Mouse (Mus musculus): ENCODE data around the gene Sema5b. TPM values are rescaled to one million over a fixed set of nuclear protein-coding genes. Genes with fewer than 3 reads are reported as not detected.

Sema5b gene
- polyA plus RNA-seq, 1 experiment from 2014 or later: 0.18 TPM

DNA sequence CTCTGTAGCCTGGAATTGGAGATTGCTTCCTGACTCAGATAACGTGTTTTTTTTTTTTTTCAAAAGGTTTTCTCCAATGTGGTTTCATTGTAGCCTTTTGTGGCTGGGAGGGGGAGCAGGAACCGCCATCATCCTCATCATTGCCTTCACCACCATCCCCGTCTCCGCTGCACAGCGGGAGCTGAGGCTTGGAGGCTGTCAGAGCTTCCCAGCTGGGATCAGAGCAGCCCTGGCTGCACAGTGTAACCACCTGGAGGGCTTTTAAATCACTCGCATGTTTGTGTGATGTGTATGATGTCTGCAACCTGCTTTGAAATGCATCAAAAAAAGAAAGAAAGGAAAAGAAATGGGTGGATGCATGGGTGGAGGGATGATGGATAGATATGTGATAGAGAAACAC, 57.0 kb downstream of the Sema5b start:
- Histone ChIP-seq H3K4me3 (ENCODE audit: low read depth, low read length) (no peak overlapping the region), H3K9ac (ENCODE audit: low read depth, low read length) (no peak overlapping the region), H3K4me2 (ENCODE audit: low read depth, low read length) (no peak overlapping the region), H3K4me1 (ENCODE audit: control insufficient read depth, low read depth, low read length) (no peaks in the 10 kb centered on the region), H3K9me3 (replicated peaks; ENCODE audit: control insufficient read depth, low read length) (no peaks in the 10 kb centered on the region), H3K36me3 (ENCODE audit: control insufficient read depth, insufficient read depth) (no peaks in the 10 kb centered on the region), H3K27me3 (ENCODE audit: control insufficient read depth, insufficient read depth, low read depth, low read length) (no peaks in the 10 kb centered on the region), H3K27ac (ENCODE audit: low read length) (no peak overlapping the region)
- no peak for ATAC-seq (ENCODE audit: low read depth)
- 21% methylated on average over 6 of the region's 6 CpGs for WGBS (ENCODE audit: insufficient replicate concordance)

DNA sequence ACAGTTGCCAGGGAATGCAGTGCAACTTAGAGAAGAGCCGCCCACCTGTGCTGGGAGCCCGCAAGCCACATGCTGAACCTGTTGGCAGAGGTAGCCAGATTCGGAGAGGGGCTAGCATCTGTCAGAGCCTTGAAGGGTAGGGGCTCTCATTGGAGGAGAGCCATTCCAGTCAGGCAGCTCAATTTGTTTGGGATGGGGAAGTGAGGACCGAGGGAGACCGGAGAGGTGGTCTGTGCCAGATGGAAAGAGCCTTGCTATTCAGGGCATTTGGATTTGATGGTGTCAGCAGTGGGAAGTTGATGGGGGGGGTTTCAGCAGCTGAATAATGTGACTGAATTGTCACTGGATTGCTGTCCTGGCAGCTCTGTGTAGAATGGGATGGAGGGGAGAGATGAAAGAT, 57.9 kb downstream of the Sema5b start:
- no peak overlapping the region for H3K4me2 ChIP-seq (ENCODE audit: low read depth, low read length)
- H3K27me3 ChIP-seq (ENCODE audit: control insufficient read depth, insufficient read depth, low read depth, low read length): no peaks in the 10 kb centered on the region
- H3K27ac ChIP-seq (ENCODE audit: low read length): no peak overlapping the region
- H3K4me1 ChIP-seq (ENCODE audit: control insufficient read depth, low read depth, low read length): no peaks in the 10 kb centered on the region
- no peak overlapping the region for H3K4me3 ChIP-seq (ENCODE audit: low read depth, low read length)
- no peaks in the 10 kb centered on the region for H3K36me3 ChIP-seq (ENCODE audit: control insufficient read depth, insufficient read depth)
- no peak for ATAC-seq (ENCODE audit: low read depth)
- no peaks in the 10 kb centered on the region for H3K9me3 ChIP-seq (replicated peaks; ENCODE audit: control insufficient read depth, low read length)
- 57% methylated on average over 5 of the region's 5 CpGs for WGBS (ENCODE audit: insufficient replicate concordance)
- no peak overlapping the region for H3K9ac ChIP-seq (ENCODE audit: low read depth, low read length)

DNA sequence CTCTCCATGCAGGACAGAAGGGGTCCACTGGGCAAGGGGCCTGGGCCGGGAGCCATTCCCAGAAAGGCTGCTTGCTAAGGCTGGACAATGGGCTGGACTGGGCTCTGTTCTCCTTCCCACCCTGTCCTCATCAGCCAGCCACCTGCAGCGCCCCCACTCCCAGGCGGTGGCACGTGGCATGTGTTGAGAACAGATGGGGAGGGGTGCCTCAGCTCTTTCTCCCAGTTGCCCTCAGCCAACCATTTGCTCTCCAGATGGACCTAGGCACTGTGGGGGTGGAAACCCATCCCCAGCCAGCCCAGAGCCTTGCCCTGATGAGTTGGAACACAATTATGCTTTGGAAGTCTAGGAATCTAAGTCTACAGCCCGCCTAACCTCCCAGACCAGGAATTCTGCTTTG, 59.3 kb downstream of the Sema5b start:
- Histone ChIP-seq H3K27me3 (ENCODE audit: control insufficient read depth, insufficient read depth, low read depth, low read length) (no peaks in the 10 kb centered on the region), H3K27ac (ENCODE audit: low read length) (no peak overlapping the region), H3K36me3 (ENCODE audit: control insufficient read depth, insufficient read depth) (no peaks in the 10 kb centered on the region), H3K4me2 (ENCODE audit: low read depth, low read length) (no peak overlapping the region), H3K4me1 (ENCODE audit: control insufficient read depth, low read depth, low read length) (no peaks in the 10 kb centered on the region), H3K9ac (ENCODE audit: low read depth, low read length) (no peak overlapping the region), H3K9me3 (replicated peaks; ENCODE audit: control insufficient read depth, low read length) (no peaks in the 10 kb centered on the region), H3K4me3 (ENCODE audit: low read depth, low read length) (no peak overlapping the region)
- ATAC-seq (ENCODE audit: low read depth): no peak
- WGBS (ENCODE audit: insufficient replicate concordance): 60% methylated on average over 5 of the region's 5 CpGs

DNA sequence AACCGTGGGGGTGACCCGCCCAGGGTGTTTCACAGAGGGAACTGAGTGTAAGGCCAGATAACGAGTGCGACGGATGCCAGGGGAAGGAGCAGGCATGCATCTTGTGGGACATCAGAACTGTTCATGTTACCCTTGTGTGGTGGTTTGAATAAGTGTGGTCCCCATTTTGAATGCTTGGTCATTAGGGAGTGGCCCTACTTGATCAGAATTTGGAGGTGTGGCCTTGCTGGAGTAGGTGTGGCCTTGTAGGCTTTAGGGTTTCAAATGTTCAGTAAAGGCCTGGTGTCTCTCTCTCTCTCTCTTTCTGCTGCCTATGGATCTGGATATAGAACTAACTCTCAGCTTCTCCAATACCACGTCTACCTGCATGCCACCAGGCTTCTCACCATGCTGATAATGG, 60.5 kb downstream of the Sema5b start:
- Histone ChIP-seq H3K4me1 (ENCODE audit: control insufficient read depth, low read depth, low read length) (no peaks in the 10 kb centered on the region), H3K4me3 (ENCODE audit: low read depth, low read length) (no peak overlapping the region), H3K9me3 (replicated peaks; ENCODE audit: control insufficient read depth, low read length) (no peaks in the 10 kb centered on the region), H3K27me3 (ENCODE audit: control insufficient read depth, insufficient read depth, low read depth, low read length) (no peaks in the 10 kb centered on the region), H3K27ac (ENCODE audit: low read length) (no peak overlapping the region), H3K36me3 (ENCODE audit: control insufficient read depth, insufficient read depth) (no peaks in the 10 kb centered on the region), H3K9ac (ENCODE audit: low read depth, low read length) (no peak overlapping the region), H3K4me2 (ENCODE audit: low read depth, low read length) (no peak overlapping the region)
- 65% methylated on average over 6 of the region's 6 CpGs for WGBS (ENCODE audit: insufficient replicate concordance)
- no peak for ATAC-seq (ENCODE audit: low read depth)

DNA sequence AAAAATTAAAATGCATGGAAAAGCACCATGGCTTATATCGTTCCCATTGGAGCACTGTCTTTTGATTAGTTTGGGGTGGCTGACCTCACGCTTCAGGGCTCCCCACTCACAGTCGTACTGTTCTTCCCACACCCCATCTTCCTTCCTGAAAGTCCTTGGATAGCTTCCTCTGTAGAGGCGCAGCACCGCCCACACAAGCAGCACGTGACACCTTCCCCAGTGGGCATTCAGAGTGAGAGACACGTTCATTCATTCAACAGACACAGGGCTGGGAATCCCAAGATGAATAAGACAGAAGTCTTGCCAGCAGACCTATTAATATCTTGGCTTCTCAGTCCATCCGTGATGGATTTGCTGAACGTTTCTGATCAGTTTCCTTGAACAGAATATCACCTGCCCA, 61.6 kb downstream of the Sema5b start:
- Histone ChIP-seq H3K4me1 (ENCODE audit: control insufficient read depth, low read depth, low read length) (no peaks in the 10 kb centered on the region), H3K36me3 (ENCODE audit: control insufficient read depth, insufficient read depth) (no peaks in the 10 kb centered on the region), H3K27ac (ENCODE audit: low read length) (no peak overlapping the region), H3K4me3 (ENCODE audit: low read depth, low read length) (no peak overlapping the region), H3K9ac (ENCODE audit: low read depth, low read length) (no peak overlapping the region), H3K27me3 (ENCODE audit: control insufficient read depth, insufficient read depth, low read depth, low read length) (no peaks in the 10 kb centered on the region), H3K9me3 (replicated peaks; ENCODE audit: control insufficient read depth, low read length) (no peaks in the 10 kb centered on the region), H3K4me2 (ENCODE audit: low read depth, low read length) (no peak overlapping the region)
- 51% methylated on average over 9 of the region's 9 CpGs for WGBS (ENCODE audit: insufficient replicate concordance)
- no peak for ATAC-seq (ENCODE audit: low read depth)

DNA sequence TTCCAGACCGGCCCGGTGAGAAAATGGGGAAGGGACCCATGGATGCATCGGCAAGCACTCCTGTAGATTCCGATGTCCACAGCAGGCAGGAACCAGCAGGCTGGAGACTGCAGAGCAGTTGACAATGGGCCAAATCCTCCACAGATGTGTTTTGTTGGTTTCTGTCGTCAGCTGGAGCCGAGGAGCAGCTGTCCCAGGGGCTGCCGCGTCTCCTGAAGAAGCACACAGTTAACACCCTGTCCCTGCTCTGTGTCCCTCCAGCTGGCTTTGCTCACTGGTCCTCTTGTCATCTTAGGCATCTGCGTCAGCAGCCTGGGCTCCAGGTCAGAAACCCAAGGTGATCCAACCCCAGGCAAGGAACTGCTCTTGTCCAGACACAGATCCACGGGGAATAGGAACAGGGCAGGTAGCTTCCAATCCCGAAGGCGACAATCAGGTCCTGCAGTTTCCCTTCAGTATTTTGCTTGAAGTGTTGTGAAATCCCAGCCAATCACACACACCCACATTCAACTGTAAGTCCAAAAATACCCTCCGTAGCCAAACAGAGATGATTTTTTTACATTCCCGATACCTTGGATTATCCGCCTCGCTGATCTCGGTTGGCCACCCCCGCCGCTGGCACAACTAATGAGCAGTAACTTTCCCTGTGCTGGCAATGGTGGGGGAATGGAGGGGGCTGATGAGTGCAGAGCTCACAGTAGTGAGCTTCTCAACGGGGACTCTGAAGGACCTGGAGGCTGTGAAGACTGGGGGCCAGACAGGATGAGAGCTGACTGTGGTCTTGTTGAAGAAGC, 63.0 kb downstream of the Sema5b start:
- H3K27me3 ChIP-seq (ENCODE audit: control insufficient read depth, insufficient read depth, low read depth, low read length): no peaks in the 10 kb centered on the region
- no peak overlapping the region for H3K4me2 ChIP-seq (ENCODE audit: low read depth, low read length)
- H3K9ac ChIP-seq (ENCODE audit: low read depth, low read length): no peak overlapping the region
- H3K4me1 ChIP-seq (ENCODE audit: control insufficient read depth, low read depth, low read length): no peaks in the 10 kb centered on the region
- H3K27ac ChIP-seq (ENCODE audit: low read length): no peak overlapping the region
- no peaks in the 10 kb centered on the region for H3K36me3 ChIP-seq (ENCODE audit: control insufficient read depth, insufficient read depth)
- no peaks in the 10 kb centered on the region for H3K9me3 ChIP-seq (replicated peaks; ENCODE audit: control insufficient read depth, low read length)
- no peak overlapping the region for H3K4me3 ChIP-seq (ENCODE audit: low read depth, low read length)
- ATAC-seq (ENCODE audit: low read depth): no peak
- WGBS (ENCODE audit: insufficient replicate concordance): 64% methylated on average over 20 of the region's 20 CpGs

DNA sequence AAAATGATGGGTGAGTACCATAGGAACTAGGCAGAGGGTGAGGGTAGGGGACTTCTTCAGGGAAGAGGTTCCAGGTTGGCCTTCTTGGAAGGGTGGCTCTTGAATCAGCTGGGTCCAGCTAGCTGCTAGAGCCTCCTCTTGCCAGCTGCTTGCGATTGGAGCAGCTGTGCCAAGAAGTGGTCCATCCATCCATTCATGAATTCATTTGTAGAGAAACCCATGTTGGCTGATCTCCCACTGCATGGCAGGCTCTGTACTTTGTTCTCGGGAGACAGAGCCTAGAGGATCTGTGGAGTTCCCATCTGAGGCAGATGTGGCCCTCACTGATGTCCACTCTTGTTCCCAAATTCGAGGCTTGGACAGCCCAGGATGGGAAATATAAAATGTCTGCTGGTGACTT, 66.3 kb downstream of the Sema5b start:
- WGBS (ENCODE audit: insufficient replicate concordance): 49% methylated on average over 3 of the region's 3 CpGs
- Histone ChIP-seq H3K4me3 (ENCODE audit: low read depth, low read length) (no peak overlapping the region), H3K27me3 (ENCODE audit: control insufficient read depth, insufficient read depth, low read depth, low read length) (no peaks in the 10 kb centered on the region), H3K4me1 (ENCODE audit: control insufficient read depth, low read depth, low read length) (no peaks in the 10 kb centered on the region), H3K27ac (ENCODE audit: low read length) (no peak overlapping the region), H3K4me2 (ENCODE audit: low read depth, low read length) (no peak overlapping the region), H3K9me3 (replicated peaks; ENCODE audit: control insufficient read depth, low read length) (no peaks in the 10 kb centered on the region), H3K36me3 (ENCODE audit: control insufficient read depth, insufficient read depth) (no peaks in the 10 kb centered on the region), H3K9ac (ENCODE audit: low read depth, low read length) (no peak overlapping the region)
- no peak for ATAC-seq (ENCODE audit: low read depth)

DNA sequence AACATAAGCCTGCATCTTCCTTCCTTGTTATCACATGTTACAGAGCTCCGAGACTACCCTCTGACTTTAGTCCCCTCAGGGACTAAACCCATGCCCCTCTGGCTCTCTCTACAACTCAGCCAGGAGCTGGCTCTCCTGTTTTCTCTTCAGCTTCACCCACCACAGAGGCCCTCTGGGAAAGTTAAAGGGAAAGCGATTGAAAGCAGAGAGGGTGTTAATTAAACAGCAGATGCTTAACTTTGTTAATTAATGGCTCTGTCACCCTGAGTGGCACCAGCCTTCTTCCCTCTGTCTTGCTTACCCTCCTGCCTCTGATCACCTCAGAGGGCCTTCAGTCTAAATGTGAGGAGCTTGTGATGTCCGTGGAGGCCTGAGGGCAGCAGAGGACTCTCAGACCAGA, 67.3 kb downstream of the Sema5b start:
- H3K4me3 ChIP-seq (ENCODE audit: low read depth, low read length): no peak overlapping the region
- no peaks in the 10 kb centered on the region for H3K9me3 ChIP-seq (replicated peaks; ENCODE audit: control insufficient read depth, low read length)
- no peak overlapping the region for H3K9ac ChIP-seq (ENCODE audit: low read depth, low read length)
- no peak for ATAC-seq (ENCODE audit: low read depth)
- no peaks in the 10 kb centered on the region for H3K27me3 ChIP-seq (ENCODE audit: control insufficient read depth, insufficient read depth, low read depth, low read length)
- 49% methylated on average over 3 of the region's 3 CpGs for WGBS (ENCODE audit: insufficient replicate concordance)
- H3K36me3 ChIP-seq (ENCODE audit: control insufficient read depth, insufficient read depth): no peaks in the 10 kb centered on the region
- no peak overlapping the region for H3K4me2 ChIP-seq (ENCODE audit: low read depth, low read length)
- H3K27ac ChIP-seq (ENCODE audit: low read length): no peak overlapping the region
- H3K4me1 ChIP-seq (ENCODE audit: control insufficient read depth, low read depth, low read length): no peaks in the 10 kb centered on the region

DNA sequence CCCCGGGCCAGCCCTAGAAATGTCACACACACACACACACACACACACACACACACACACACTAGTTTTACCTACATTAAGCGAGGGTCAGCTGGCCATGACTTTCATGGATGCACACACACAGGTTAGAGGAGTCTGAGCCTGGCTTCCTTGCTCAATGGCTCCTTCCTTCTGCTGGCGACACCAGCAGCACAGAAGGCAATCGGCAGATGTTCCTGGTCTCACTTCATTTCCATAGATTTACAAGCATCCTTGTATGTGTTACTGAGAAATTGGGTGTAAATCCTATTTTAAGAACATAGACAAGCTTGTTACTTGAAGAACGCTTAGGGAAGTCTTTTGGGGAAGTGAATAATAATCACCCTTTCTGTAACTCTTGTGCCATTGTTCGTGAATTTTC, 68.6 kb downstream of the Sema5b start:
- Histone ChIP-seq H3K9me3 (replicated peaks; ENCODE audit: control insufficient read depth, low read length) (no peaks in the 10 kb centered on the region), H3K4me1 (ENCODE audit: control insufficient read depth, low read depth, low read length) (no peaks in the 10 kb centered on the region), H3K4me3 (ENCODE audit: low read depth, low read length) (no peak overlapping the region), H3K27ac (ENCODE audit: low read length) (no peak overlapping the region), H3K4me2 (ENCODE audit: low read depth, low read length) (no peak overlapping the region), H3K36me3 (ENCODE audit: control insufficient read depth, insufficient read depth) (no peaks in the 10 kb centered on the region), H3K9ac (ENCODE audit: low read depth, low read length) (no peak overlapping the region), H3K27me3 (ENCODE audit: control insufficient read depth, insufficient read depth, low read depth, low read length) (no peaks in the 10 kb centered on the region)
- no peak for ATAC-seq (ENCODE audit: low read depth)
- 36% methylated on average over 6 of the region's 6 CpGs for WGBS (ENCODE audit: insufficient replicate concordance)

Measured in liver, embryonic 16.5 days (tissue).